Mouse (Mus musculus) testis, adult 2 months (tissue): ENCODE results near the gene Pde4d.

Experiments
- CTCF ChIP-seq: fragments of 200-500 bp; IDR thresholded peaks from 2 replicates; pipeline ENCODE4 v1.5.1; 2012; ENCODE audit warnings: low read depth, mild to moderate bottlenecking, inconsistent platforms, low read length, moderate library complexity; ENCODE audit not compliant: control insufficient read depth, insufficient read depth, insufficient replicate concordance
- POLR2A ChIP-seq: fragments of 200-500 bp; IDR thresholded peaks from 2 replicates; pipeline ENCODE4 v1.6.1; 2012; ENCODE audit warnings: low read depth, mild to moderate bottlenecking, inconsistent platforms, low read length, moderate library complexity; ENCODE audit not compliant: control insufficient read depth

GRCm38 (mm10) chr13:109268659-109269322 is 819.0 kb downstream of the Pde4d start:
- TF ChIP-seq CTCF = no peak
- TF ChIP-seq POLR2A = no peak
